Mouse (Mus musculus) limb, embryonic 13.5 days (tissue): ENCODE measurements around the gene Prdx6b. TPM values are rescaled to one million over a fixed set of nuclear protein-coding genes. Genes with fewer than 3 reads are reported as not detected.
A peak's percentile ranks its signal among the peaks of the same experiment; 100 is the strongest.

ENCODE experiments used
- ATAC-seq: fragments of 200-750 bp; cut with Nextera tagmentation; 2 replicates; pipeline ENCODE4 v1.8.0; 2017; ENCODE audit warnings: low read depth, moderate number of reproducible peaks, moderate TSS enrichment; ENCODE audit not compliant: low FRiP score
- H3K27ac ChIP-seq: fragments of 300-500 bp; sonication (generic); 2 replicates; pipeline ENCODE4 v1.5.1; 2015; ENCODE audit warnings: inconsistent platforms, mild to moderate bottlenecking, moderate library complexity
- H3K27me3 ChIP-seq: fragments of 300-500 bp; sonication (generic); 2 replicates; pipeline ENCODE4 v1.6.1; 2015; ENCODE audit warnings: mild to moderate bottlenecking, inconsistent platforms
- H3K36me3 ChIP-seq: fragments of 300-500 bp; sonication (generic); 2 replicates; pipeline ENCODE4 v1.6.1; 2015; ENCODE audit warnings: inconsistent platforms, mild to moderate bottlenecking, moderate library complexity
- H3K4me1 ChIP-seq: fragments of 300-500 bp; sonication (generic); 2 replicates; pipeline ENCODE4 v1.6.1; 2015; ENCODE audit warnings: inconsistent platforms
- H3K4me2 ChIP-seq: fragments of 300-500 bp; sonication (generic); replicated peaks from 2 replicates; pipeline ENCODE4 v1.6.1; 2015; ENCODE audit warnings: inconsistent platforms, mild to moderate bottlenecking, moderate library complexity
- H3K4me3 ChIP-seq: fragments of 300-500 bp; sonication (generic); 2 replicates; pipeline ENCODE4 v1.5.1; 2015; ENCODE audit warnings: moderate library complexity, mild to moderate bottlenecking, inconsistent platforms
- H3K9ac ChIP-seq: fragments of 300-500 bp; sonication (generic); 2 replicates; pipeline ENCODE4 v1.6.1; 2015; ENCODE audit warnings: mild to moderate bottlenecking, inconsistent platforms
- H3K9me3 ChIP-seq: fragments of 300-500 bp; sonication (generic); 2 replicates; pipeline ENCODE4 v1.6.1; 2016; ENCODE audit warnings: inconsistent platforms
- WGBS: fragments of 180-500 bp; shearing (Covaris S2); methylation state at CpG from one replicate; pipeline ENCODE4 v1.1.7; 2015; 5-methylcytosine and 5-hydroxymethylcytosine counted together
- polyA plus RNA-seq: library from polyadenylated mRNA; unstranded; fragments of >200 nt; fragmentation: Nextera tagmentation; extraction: Ambion mirVana; gene quantifications from 2 replicates; pipeline ENCODE4 v1.2.1, GENCODE M21; 2015

Prdx6b gene
- polyA plus RNA-seq, result not detected in 2 replicates

GRCm38 (mm10) chr2:80292172-80292571 is at the start of gene Prdx6b:
TSS of gene Prdx6b (plus strand) at chr2:80292472.
- 79% methylated on average over 8 of the region's 8 CpGs for WGBS
- H3K27ac ChIP-seq, result no peak within 1 kb of the TSS
- H3K36me3 ChIP-seq, result no peaks in the 10 kb centered on the region
- H3K4me2 ChIP-seq, result no peak within 1 kb of the TSS
- H3K27me3 ChIP-seq, result no peaks in the 10 kb centered on the region
- H3K4me3 ChIP-seq, result no peak within 1 kb of the TSS
- ATAC-seq, result no peak
- no peaks in the 10 kb centered on the region for H3K4me1 ChIP-seq
- H3K9me3 ChIP-seq, result no peaks in the 10 kb centered on the region
- no peak within 1 kb of the TSS for H3K9ac ChIP-seq

GRCm38 (mm10) chr2:80247466-80247865 is 44.8 kb upstream of the Prdx6b start:
- WGBS, result 88% methylated on average over 3 of the region's 3 CpGs
- Histone ChIP-seq H3K9ac (no peak overlapping the region), H3K4me3 (no peak overlapping the region), H3K27ac (no peak overlapping the region), H3K9me3 (no peaks in the 10 kb centered on the region), H3K4me2 (no peak overlapping the region), H3K36me3 (no peaks in the 10 kb centered on the region), H3K4me1 (no peaks in the 10 kb centered on the region), H3K27me3 (no peaks in the 10 kb centered on the region)
- no peak for ATAC-seq

DNA sequence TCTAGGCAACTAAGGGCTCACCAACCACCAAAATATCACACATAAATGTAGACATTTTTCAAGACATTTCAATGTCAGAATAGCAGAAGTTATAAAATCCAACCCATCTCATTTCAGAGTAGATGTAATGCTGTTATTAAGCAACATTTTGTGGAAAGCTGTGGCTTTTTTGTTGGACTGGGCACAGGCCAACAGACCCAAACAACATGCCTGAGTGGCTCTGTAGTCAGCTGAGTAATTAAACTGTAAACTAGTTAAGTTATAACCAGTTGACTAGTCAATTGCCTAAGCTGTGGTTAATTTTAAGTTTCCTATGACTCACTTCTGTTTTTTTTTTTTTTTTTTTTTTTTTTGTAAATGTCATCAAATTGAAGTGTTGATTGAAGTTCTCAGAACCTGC is 44.4 kb upstream of the Prdx6b start:
- Histone ChIP-seq H3K4me2 (no peak overlapping the region), H3K27ac (no peak overlapping the region), H3K4me1 (no peaks in the 10 kb centered on the region), H3K9ac (no peak overlapping the region), H3K9me3 (no peaks in the 10 kb centered on the region), H3K4me3 (no peak overlapping the region), H3K36me3 (no peaks in the 10 kb centered on the region), H3K27me3 (no peaks in the 10 kb centered on the region)
- ATAC-seq, result no peak

- H3K27ac ChIP-seq, result no peak overlapping the region
- no peak overlapping the region for H3K4me2 ChIP-seq
- WGBS, result 72% methylated on average over 3 of the region's 3 CpGs
- no peaks in the 10 kb centered on the region for H3K9me3 ChIP-seq
- no peak overlapping the region for H3K9ac ChIP-seq
- no peaks in the 10 kb centered on the region for H3K36me3 ChIP-seq
- no peak overlapping the region for H3K4me3 ChIP-seq
- no peaks in the 10 kb centered on the region for H3K4me1 ChIP-seq
- no peaks in the 10 kb centered on the region for H3K27me3 ChIP-seq
- ATAC-seq, result peak; percentile 71
Observed at GRCm38 (mm10) chr2:80259888-80260672, 32.2 kb upstream of the Prdx6b start.

DNA sequence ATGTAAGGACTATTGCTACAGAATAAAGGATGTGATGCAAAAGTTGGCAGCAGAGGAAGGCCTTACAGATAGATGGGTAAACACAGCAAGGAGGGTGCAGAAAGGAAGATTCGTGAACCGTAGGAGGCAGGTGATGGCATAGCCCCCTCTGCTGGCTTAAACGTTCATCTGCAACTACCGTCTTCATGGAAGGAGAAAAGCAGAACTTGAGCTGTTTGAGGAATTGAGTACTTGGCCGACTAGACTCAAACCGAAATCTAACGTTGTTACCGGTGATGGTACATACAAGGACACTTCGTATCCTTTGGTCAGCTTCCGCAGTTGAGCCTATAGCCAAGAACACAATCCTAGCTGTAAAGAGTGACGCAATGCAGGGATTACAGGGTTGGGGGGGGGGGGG is 25.4 kb upstream of the Prdx6b start:
- H3K27ac ChIP-seq, result no peak overlapping the region
- H3K9ac ChIP-seq, result no peak overlapping the region
- H3K4me1 ChIP-seq, result no peaks in the 10 kb centered on the region
- ATAC-seq, result no peak
- no peak overlapping the region for H3K4me3 ChIP-seq
- H3K9me3 ChIP-seq, result no peaks in the 10 kb centered on the region
- no peaks in the 10 kb centered on the region for H3K36me3 ChIP-seq
- H3K27me3 ChIP-seq, result no peaks in the 10 kb centered on the region
- WGBS, result 18% methylated on average over 11 of the region's 11 CpGs
- H3K4me2 ChIP-seq, result peak overlapping the region; percentile 35; the same call in 1 of the 2 replicates

DNA sequence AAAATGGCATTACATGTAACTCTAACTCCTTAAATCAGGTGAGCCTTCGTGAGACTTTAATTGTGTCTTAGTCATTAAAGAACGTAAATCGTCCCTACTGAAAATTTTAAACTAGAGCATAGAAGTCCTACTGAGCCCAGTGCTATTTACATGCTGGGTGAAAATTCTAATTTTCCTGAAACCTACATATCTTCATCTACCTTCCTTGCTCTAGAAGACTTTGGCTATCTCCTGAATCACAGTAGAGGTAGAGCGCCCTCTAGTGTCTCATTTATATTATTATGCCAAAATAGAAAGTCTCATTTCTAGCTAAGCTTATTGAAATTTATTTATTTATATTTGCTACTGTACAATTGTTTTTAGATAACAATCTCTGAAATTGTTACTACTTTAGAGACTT is 24.2 kb upstream of the Prdx6b start:
- Histone ChIP-seq H3K4me3 (no peak overlapping the region), H3K4me1 (no peaks in the 10 kb centered on the region), H3K36me3 (no peaks in the 10 kb centered on the region), H3K27ac (no peak overlapping the region), H3K9me3 (no peaks in the 10 kb centered on the region), H3K9ac (no peak overlapping the region), H3K4me2 (no peak overlapping the region), H3K27me3 (no peaks in the 10 kb centered on the region)
- WGBS, result 60% methylated on average over 4 of the region's 4 CpGs
- ATAC-seq, result no peak

GRCm38 (mm10) chr2:80271431-80271830 is 20.8 kb upstream of the Prdx6b start:
- Histone ChIP-seq H3K27ac (no peak overlapping the region), H3K4me3 (no peak overlapping the region), H3K27me3 (no peaks in the 10 kb centered on the region), H3K4me2 (no peak overlapping the region), H3K9ac (no peak overlapping the region), H3K36me3 (no peaks in the 10 kb centered on the region), H3K9me3 (no peaks in the 10 kb centered on the region), H3K4me1 (no peaks in the 10 kb centered on the region)
- ATAC-seq, result no peak
- 63% methylated on average over 1 of the region's 1 CpGs for WGBS

DNA sequence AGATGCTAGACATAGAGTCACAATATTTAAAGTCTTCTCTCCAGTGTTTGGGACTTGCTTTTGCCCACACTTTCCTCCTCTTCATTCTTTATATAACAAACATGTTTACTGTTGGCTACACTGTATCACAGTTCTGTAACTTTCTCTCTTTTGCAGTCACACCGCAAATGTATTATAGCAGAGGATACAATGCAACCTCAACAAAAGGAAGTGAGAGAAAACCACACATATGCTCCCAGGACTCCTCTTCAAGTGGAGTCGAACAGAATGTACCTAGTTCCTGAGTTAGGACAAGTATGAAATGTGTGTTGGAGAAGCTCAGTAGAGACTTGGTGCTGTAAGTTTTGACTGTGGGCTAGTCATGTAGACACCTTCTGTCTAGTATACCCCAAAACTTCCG is 19.2 kb upstream of the Prdx6b start:
- no peak overlapping the region for H3K27ac ChIP-seq
- H3K4me1 ChIP-seq, result no peaks in the 10 kb centered on the region
- 89% methylated on average over 3 of the region's 3 CpGs for WGBS
- ATAC-seq, result no peak
- H3K4me3 ChIP-seq, result no peak overlapping the region
- no peaks in the 10 kb centered on the region for H3K27me3 ChIP-seq
- H3K36me3 ChIP-seq, result no peaks in the 10 kb centered on the region
- H3K4me2 ChIP-seq, result no peak overlapping the region
- H3K9ac ChIP-seq, result no peak overlapping the region
- H3K9me3 ChIP-seq, result no peaks in the 10 kb centered on the region

DNA sequence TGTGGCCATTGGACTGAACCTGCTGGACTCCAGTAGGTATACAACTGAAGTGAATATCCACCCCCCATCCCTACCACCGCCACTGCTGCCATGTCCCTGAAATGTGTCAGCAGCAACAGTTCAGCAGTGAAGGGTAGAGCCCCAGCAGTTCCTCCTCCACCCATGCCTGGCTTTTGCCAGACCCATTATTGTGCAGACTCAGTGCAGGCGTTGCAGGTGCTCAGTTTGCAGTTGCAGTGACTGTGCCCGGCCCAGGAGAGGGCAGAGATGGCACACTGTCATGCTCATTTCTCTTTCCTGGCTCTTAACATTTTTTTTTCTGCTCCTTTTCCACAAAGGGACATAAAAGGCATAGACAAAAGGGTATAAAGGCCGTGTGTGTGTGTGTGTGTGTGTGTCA is 18.5 kb upstream of the Prdx6b start:
- H3K27me3 ChIP-seq, result no peaks in the 10 kb centered on the region
- H3K9me3 ChIP-seq, result no peaks in the 10 kb centered on the region
- ATAC-seq, result no peak
- H3K27ac ChIP-seq, result no peak overlapping the region
- 71% methylated on average over 4 of the region's 4 CpGs for WGBS
- no peaks in the 10 kb centered on the region for H3K4me1 ChIP-seq
- no peak overlapping the region for H3K4me3 ChIP-seq
- H3K36me3 ChIP-seq, result no peaks in the 10 kb centered on the region
- no peak overlapping the region for H3K9ac ChIP-seq
- no peak overlapping the region for H3K4me2 ChIP-seq

- Histone ChIP-seq H3K36me3 (no peaks in the 10 kb centered on the region), H3K27ac (no peak overlapping the region)
Observed at GRCm38 (mm10) chr2:80275136-80275535, 17.1 kb upstream of the Prdx6b start.

GRCm38 (mm10) chr2:80282214-80282613 is 10.1 kb upstream of the Prdx6b start:
- Histone ChIP-seq H3K36me3 (no peaks in the 10 kb centered on the region), H3K27me3 (no peaks in the 10 kb centered on the region), H3K4me3 (no peak overlapping the region), H3K9me3 (no peaks in the 10 kb centered on the region), H3K4me1 (no peaks in the 10 kb centered on the region), H3K27ac (no peak overlapping the region), H3K4me2 (no peak overlapping the region), H3K9ac (no peak overlapping the region)
- 76% methylated on average over 2 of the region's 2 CpGs for WGBS
- ATAC-seq, result no peak

More at GRCm38 (mm10) chr2:80275136-80275535, 17.1 kb upstream of the Prdx6b start:
- Histone ChIP-seq H3K4me3 (no peak overlapping the region), H3K9ac (no peak overlapping the region), H3K4me1 (no peaks in the 10 kb centered on the region), H3K27me3 (no peaks in the 10 kb centered on the region), H3K9me3 (no peaks in the 10 kb centered on the region), H3K4me2 (no peak overlapping the region)
- WGBS, result 57% methylated on average over 2 of the region's 2 CpGs
- ATAC-seq, result no peak

- WGBS, result 87% methylated on average over 4 of the region's 4 CpGs
- no peak overlapping the region for H3K4me3 ChIP-seq
- H3K27ac ChIP-seq, result no peak overlapping the region
- H3K27me3 ChIP-seq, result no peaks in the 10 kb centered on the region
- H3K4me1 ChIP-seq, result no peaks in the 10 kb centered on the region
- H3K4me2 ChIP-seq, result no peak overlapping the region
- no peaks in the 10 kb centered on the region for H3K9me3 ChIP-seq
- H3K36me3 ChIP-seq, result no peaks in the 10 kb centered on the region
- ATAC-seq, result no peak
- no peak overlapping the region for H3K9ac ChIP-seq
Observed at GRCm38 (mm10) chr2:80286397-80286796, 5.9 kb upstream of the Prdx6b start.

- no peak overlapping the region for H3K4me2 ChIP-seq
- no peak for ATAC-seq
- H3K9ac ChIP-seq, result no peak overlapping the region
- no peaks in the 10 kb centered on the region for H3K4me1 ChIP-seq
- 69% methylated on average over 3 of the region's 3 CpGs for WGBS
- no peak overlapping the region for H3K4me3 ChIP-seq
- H3K9me3 ChIP-seq, result no peaks in the 10 kb centered on the region
- no peak overlapping the region for H3K27ac ChIP-seq
- H3K36me3 ChIP-seq, result no peaks in the 10 kb centered on the region
- no peaks in the 10 kb centered on the region for H3K27me3 ChIP-seq
Observed at GRCm38 (mm10) chr2:80298334-80298733, 6.1 kb downstream of the Prdx6b start.
